Mouse (Mus musculus) embryonic facial prominence, embryonic 14.5 days (tissue): Measurements from ENCODE around the gene Mrpl42. TPM values are rescaled to one million over a fixed set of nuclear protein-coding genes. Genes with fewer than 3 reads are reported as not detected.

Experiments
- ATAC-seq: fragments of 200-750 bp; cut with Nextera tagmentation; 2 replicates; pipeline ENCODE4 v1.8.0; 2017; ENCODE audit warnings: low read depth, moderate number of reproducible peaks, moderate TSS enrichment
- DNase-seq: peaks from one replicate; pipeline ENCODE4 v3.0.0-alpha.2; 2015; ENCODE audit warnings: low spot score
- H3K27ac ChIP-seq: fragments of 300-500 bp; sonication (generic); replicated peaks from 2 replicates; pipeline ENCODE4 v1.5.1; 2014; ENCODE audit warnings: low read depth, mild to moderate bottlenecking, low read length, moderate library complexity
- H3K27me3 ChIP-seq: fragments of 300-500 bp; sonication (generic); replicated peaks from 2 replicates; pipeline ENCODE4 v1.6.1; 2014; ENCODE audit warnings: low read length; ENCODE audit not compliant: control insufficient read depth, insufficient read depth
- H3K36me3 ChIP-seq: fragments of 300-500 bp; sonication (generic); 2 replicates; pipeline ENCODE4 v1.6.1; 2014; ENCODE audit warnings: low read length, mixed read lengths; ENCODE audit not compliant: control insufficient read depth, insufficient read depth
- H3K4me1 ChIP-seq: fragments of 300-500 bp; sonication (generic); 2 replicates; pipeline ENCODE4 v1.6.1; 2014; ENCODE audit warnings: antibody characterized with exemption, low read length; ENCODE audit not compliant: control insufficient read depth, insufficient read depth
- H3K4me2 ChIP-seq: fragments of 300-500 bp; sonication (generic); 2 replicates; pipeline ENCODE4 v1.6.1; 2014; ENCODE audit warnings: low read depth, mild to moderate bottlenecking, low read length, moderate library complexity, mixed read lengths
- H3K4me3 ChIP-seq: fragments of 300-500 bp; sonication (generic); 2 replicates; pipeline ENCODE4 v1.5.1; 2014; ENCODE audit warnings: low read depth, mild to moderate bottlenecking, low read length
- H3K9ac ChIP-seq: fragments of 300-500 bp; sonication (generic); 2 replicates; pipeline ENCODE4 v1.6.1; 2014; ENCODE audit warnings: low read depth, mild to moderate bottlenecking, low read length, moderate library complexity, mixed read lengths
- H3K9me3 ChIP-seq: fragments of 300-500 bp; sonication (generic); 2 replicates; pipeline ENCODE4 v1.6.1; 2016; ENCODE audit warnings: low read length; ENCODE audit not compliant: control insufficient read depth
- WGBS: fragments of 180-500 bp; shearing (Covaris S2); extraction: QIAGEN DNeasy Blood & Tissue Kit; methylation state at CpG from one replicate; pipeline ENCODE4 v1.1.7; 2014; 5-methylcytosine and 5-hydroxymethylcytosine counted together
- polyA plus RNA-seq: library from polyadenylated mRNA; unstranded; fragments of >200 nt; fragmentation: Nextera tagmentation; extraction: Ambion mirVana; gene quantifications from 2 replicates; pipeline ENCODE4 v1.2.1, GENCODE M21; 2014

The Mrpl42 gene
- polyA plus RNA-seq, 1 experiment from 2014 or later: 321 TPM

- Histone ChIP-seq H3K4me3 (no peak overlapping the region), H3K36me3 (0 out of 2 replicates have a peak, but pooled peaks cover 3% of the 10 kb centered on the region), H3K9ac (no peak overlapping the region), H3K27me3 (no peaks in the 10 kb centered on the region), H3K27ac (no peak overlapping the region; the same call in 1 of the 2 replicates), H3K4me1 (peaks cover 9% of the 10 kb centered on the region; the same call in 1 of the 2 replicates), H3K9me3 (no peaks in the 10 kb centered on the region), H3K4me2 (no peak overlapping the region)
- ATAC-seq: peak; percentile 78
- WGBS: 57% methylated on average over 5 of the region's 5 CpGs
- peak; percentile 70 for DNase-seq
These were observed 24.9 kb upstream of the Mrpl42 start for GRCm38 (mm10) chr10:95526495-95527122.

GRCm38 (mm10) chr10:95525871-95526270 is 24.1 kb upstream of the Mrpl42 start:
- Histone ChIP-seq H3K9ac (no peak overlapping the region), H3K27ac (no peak overlapping the region), H3K4me3 (no peak overlapping the region), H3K4me2 (no peak overlapping the region), H3K9me3 (no peaks in the 10 kb centered on the region), H3K36me3 (0 out of 2 replicates have a peak, but pooled peaks cover 3% of the 10 kb centered on the region), H3K4me1 (peaks cover 9% of the 10 kb centered on the region; the same call in 1 of the 2 replicates), H3K27me3 (no peaks in the 10 kb centered on the region)
- DNase-seq: no peak
- no peak for ATAC-seq
- 94% methylated on average over 5 of the region's 5 CpGs for WGBS

- no peaks in the 10 kb centered on the region for H3K9me3 ChIP-seq
- WGBS: 74% methylated on average over 6 of the region's 6 CpGs
- H3K4me2 ChIP-seq: no peak overlapping the region
- ATAC-seq: no peak
- DNase-seq: no peak
- H3K4me1 ChIP-seq: peaks cover 9% of the 10 kb centered on the region; the same call in 1 of the 2 replicates
- H3K36me3 ChIP-seq: 0 out of 2 replicates have a peak, but pooled peaks cover 3% of the 10 kb centered on the region
- H3K4me3 ChIP-seq: no peak overlapping the region
- H3K27me3 ChIP-seq: no peaks in the 10 kb centered on the region
- H3K9ac ChIP-seq: no peak overlapping the region
- no peak overlapping the region for H3K27ac ChIP-seq
These were observed 23.4 kb upstream of the Mrpl42 start for GRCm38 (mm10) chr10:95525037-95525675.

DNA sequence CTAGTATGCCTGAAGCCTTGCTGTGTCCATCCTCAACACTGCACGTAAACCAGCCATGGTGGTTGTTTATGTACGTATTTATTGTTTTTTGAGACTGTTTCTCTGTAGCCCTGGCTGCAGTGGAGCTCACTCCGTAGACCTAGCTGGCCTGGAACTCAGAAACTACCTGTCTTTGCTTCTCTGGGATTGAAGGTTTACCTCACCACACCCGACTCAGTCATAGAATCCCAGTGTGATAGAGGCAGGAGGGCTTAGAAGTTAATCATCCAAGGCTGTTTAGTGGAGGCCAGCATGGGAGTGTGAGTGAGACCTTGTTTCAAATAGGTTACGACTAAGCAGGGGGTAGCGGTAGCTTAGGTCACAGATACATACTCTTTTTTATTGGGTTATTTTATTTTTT is 15.9 kb upstream of the Mrpl42 start:
- Histone ChIP-seq H3K4me3 (no peak overlapping the region), H3K4me1 (peaks cover 11% of the 10 kb centered on the region), H3K9ac (no peak overlapping the region), H3K27me3 (no peaks in the 10 kb centered on the region), H3K9me3 (no peaks in the 10 kb centered on the region), H3K36me3 (0 out of 2 replicates have a peak, but pooled peaks cover 1% of the 10 kb centered on the region), H3K27ac (no peak overlapping the region), H3K4me2 (no peak overlapping the region)
- 89% methylated on average over 6 of the region's 6 CpGs for WGBS
- no peak for ATAC-seq
- no peak for DNase-seq

GRCm38 (mm10) chr10:95515293-95515931 is 13.7 kb upstream of the Mrpl42 start:
- Histone ChIP-seq H3K4me1 (peaks cover 11% of the 10 kb centered on the region), H3K4me2 (peak overlapping the region; percentile 72), H3K9me3 (no peaks in the 10 kb centered on the region), H3K36me3 (no peaks in the 10 kb centered on the region), H3K9ac (peak overlapping the region; percentile 98), H3K27ac (peak overlapping the region; percentile 98), H3K4me3 (peak overlapping the region; percentile 100), H3K27me3 (no peaks in the 10 kb centered on the region)
- 0% methylated on average over 16 of the region's 80 CpGs for WGBS
- ATAC-seq (peak; percentile 64), DNase-seq (peak; percentile 23)

DNA sequence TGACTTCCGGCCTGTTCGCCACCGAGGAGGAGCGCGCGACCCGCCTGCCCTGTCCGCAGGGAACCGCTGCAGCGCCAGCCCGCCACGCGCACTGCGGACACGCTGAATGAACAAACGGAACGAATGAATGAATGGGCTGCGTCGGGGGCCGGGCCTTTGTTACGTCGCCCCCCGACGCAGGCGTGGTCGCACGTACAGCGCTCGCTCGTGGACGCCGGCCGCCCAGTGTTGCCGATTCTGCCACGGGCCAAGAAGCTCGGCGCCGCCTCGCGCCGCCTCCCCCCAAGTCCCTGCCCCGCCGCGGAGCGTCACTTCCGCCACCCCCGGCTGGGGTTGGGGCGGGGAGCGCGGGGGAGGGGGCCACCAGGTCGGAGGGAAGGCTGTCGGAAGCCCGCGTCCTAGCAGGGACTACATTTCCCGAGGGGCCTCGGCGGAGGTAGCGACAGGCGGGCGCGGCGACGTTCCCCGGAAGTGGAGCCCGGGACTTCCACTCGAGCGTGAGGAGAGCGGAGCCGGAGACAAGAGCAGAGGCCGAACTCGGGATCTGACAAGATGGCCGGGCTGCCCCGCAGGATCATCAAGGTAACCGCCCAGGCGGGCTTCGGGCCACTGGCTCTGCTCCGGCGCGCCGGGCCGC is 13.0 kb upstream of the Mrpl42 start, which contains the start of gene Ube2n:
Ube2n (plus strand) TSS at position 490 of the 637 bp plus-strand sequence.
- H3K9ac ChIP-seq: peak within 1 kb of the TSS; percentile 98
- DNase-seq (peak; percentile 99), ATAC-seq (peak; percentile 97)
- peak within 1 kb of the TSS; percentile 98 for H3K27ac ChIP-seq
- under 1% methylated on average over 33 of the region's 81 CpGs for WGBS
- H3K9me3 ChIP-seq: no peaks in the 10 kb centered on the region
- no peaks in the 10 kb centered on the region for H3K27me3 ChIP-seq
- peak within 1 kb of the TSS; percentile 72 for H3K4me2 ChIP-seq
- H3K36me3 ChIP-seq: no peaks in the 10 kb centered on the region
- H3K4me1 ChIP-seq: peaks cover 11% of the 10 kb centered on the region
- H3K4me3 ChIP-seq: peak within 1 kb of the TSS; percentile 100

DNA sequence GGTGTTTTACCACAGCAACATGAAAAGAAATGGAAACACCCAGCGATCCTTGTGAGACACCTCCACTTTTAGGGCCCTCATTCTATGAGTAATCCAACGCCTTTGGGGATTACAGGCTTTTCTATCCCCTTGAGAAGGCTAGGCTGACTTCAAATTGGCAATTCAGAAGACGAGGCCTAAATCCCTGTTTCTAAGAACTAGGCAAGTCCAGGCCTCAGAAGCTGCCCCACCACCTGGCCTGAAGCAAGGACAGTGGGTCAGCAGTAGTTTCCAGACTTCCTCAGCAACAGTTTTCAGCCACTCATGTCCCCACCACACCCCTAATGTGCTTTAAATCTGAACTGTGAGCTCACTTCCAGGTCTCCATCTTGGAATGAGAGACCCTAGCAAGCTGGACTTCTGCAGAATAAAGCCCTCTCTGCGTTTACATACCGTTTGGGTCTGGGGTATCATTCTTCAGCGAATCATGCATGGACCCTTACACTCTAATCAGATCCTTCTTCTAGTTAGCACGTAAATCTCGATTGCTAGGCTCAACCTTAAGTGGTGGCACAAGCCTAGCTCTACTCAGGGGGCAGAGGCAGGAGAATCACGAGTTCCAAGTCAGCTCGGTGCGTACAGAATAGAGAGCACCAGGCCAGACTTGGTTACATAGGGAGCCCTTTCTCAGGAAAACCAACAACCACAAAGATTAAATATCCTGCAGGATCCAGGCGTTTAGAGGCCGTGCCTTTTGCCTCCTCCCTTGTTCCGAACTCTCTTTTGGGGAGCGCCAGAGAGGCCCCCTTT is 12.2 kb upstream of the Mrpl42 start:
- Histone ChIP-seq H3K27ac (peak overlapping the region; percentile 98), H3K36me3 (no peaks in the 10 kb centered on the region), H3K4me3 (peak overlapping the region; percentile 100), H3K4me2 (peak overlapping the region; percentile 61), H3K27me3 (no peaks in the 10 kb centered on the region), H3K4me1 (peaks cover 11% of the 10 kb centered on the region), H3K9me3 (no peaks in the 10 kb centered on the region), H3K9ac (peak overlapping the region; percentile 98)
- DNase-seq: peak; percentile 15
- ATAC-seq: no peak; the same call in 1 of the 2 replicates
- 30% methylated on average over 15 of the region's 15 CpGs for WGBS

- no peak for ATAC-seq
- Histone ChIP-seq H3K4me3 (no peak overlapping the region), H3K27ac (no peak overlapping the region), H3K27me3 (no peaks in the 10 kb centered on the region), H3K4me1 (peaks cover 9% of the 10 kb centered on the region), H3K36me3 (no peaks in the 10 kb centered on the region), H3K4me2 (no peak overlapping the region), H3K9ac (no peak overlapping the region), H3K9me3 (no peaks in the 10 kb centered on the region)
- DNase-seq: no peak
- 76% methylated on average over 8 of the region's 8 CpGs for WGBS
These were observed 10.9 kb upstream of the Mrpl42 start for GRCm38 (mm10) chr10:95512635-95513034.
